Mouse (Mus musculus): ENCODE results near the gene Ankrd63. TPM values are rescaled to one million over a fixed set of nuclear protein-coding genes. Genes with fewer than 3 reads are reported as not detected.

Gene Ankrd63
- total and polyA plus RNA-seq, 3 experiments, result 0.08 to 0.53 TPM; not detected in 1

DNA sequence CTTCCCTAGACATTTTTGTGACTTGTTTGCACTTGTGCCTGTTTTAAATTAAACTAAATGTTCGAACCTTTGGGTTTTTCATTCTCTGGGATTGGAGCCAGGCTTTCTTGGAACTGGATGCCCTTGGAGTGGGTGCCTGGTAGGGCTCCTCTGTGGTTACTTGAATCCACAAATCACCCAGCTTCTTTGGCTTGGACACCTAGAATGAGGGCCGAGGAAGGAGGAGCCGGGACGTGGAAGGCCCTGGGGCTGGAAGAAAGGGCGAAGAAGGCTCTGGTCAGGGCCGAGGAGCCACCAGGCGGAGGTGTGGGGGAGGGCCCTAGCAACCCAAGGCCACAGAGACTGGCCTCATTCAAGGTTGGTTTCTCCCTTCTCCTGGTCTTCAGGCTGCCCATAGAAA is 5.8 kb downstream of the Ankrd63 start:
- no peak overlapping the region for H3K9ac ChIP-seq (ENCODE audit: control insufficient read depth, low read depth, low read length, poor library complexity, severe bottlenecking)
- H3K27ac ChIP-seq (ENCODE audit: control insufficient read depth, low read depth, low read length), result no peak overlapping the region
- TF ChIP-seq MYB (IDR thresholded peaks at IDR 0.05; ENCODE audit: low read depth, low read length), result no peak
- TF ChIP-seq MYC (IDR thresholded peaks at IDR 0.05; ENCODE audit: low read depth, low read length), result no peak
- no peak for TF ChIP-seq MAZ (IDR thresholded peaks at IDR 0.05; ENCODE audit: low read depth, low read length)
- no peak for TF ChIP-seq JUND (IDR thresholded peaks at IDR 0.05; ENCODE audit: low read depth, low read length)
- no peak for TF ChIP-seq NELFE (IDR thresholded peaks at IDR 0.05; ENCODE audit: low read depth, low read length)
- no peak for TF ChIP-seq CHD1 (IDR thresholded peaks at IDR 0.05; ENCODE audit: low read depth, low read length)
- no peak for TF ChIP-seq BHLHE40 (IDR thresholded peaks at IDR 0.05; ENCODE audit: borderline replicate concordance, low read depth, low read length)
- TF ChIP-seq HCFC1 (IDR thresholded peaks at IDR 0.05; ENCODE audit: low read depth, low read length), result no peak
- no peak for TF ChIP-seq RAD21 (IDR thresholded peaks at IDR 0.05; ENCODE audit: low read depth, low read length)
- TF ChIP-seq POLR2AphosphoS2 (IDR thresholded peaks at IDR 0.05; ENCODE audit: low read length), result no peak
- no peak for TF ChIP-seq GATA1 (IDR thresholded peaks at IDR 0.05; ENCODE audit: low read depth, low read length)
- TF ChIP-seq ZNF384 (IDR thresholded peaks at IDR 0.05; ENCODE audit: low read depth, low read length), result no peak
- TF ChIP-seq SMC3 (IDR thresholded peaks at IDR 0.05; ENCODE audit: low read depth, low read length), result no peak
- no peak for TF ChIP-seq MAX (IDR thresholded peaks at IDR 0.05; ENCODE audit: low read length)
- TF ChIP-seq KAT2A (conservative IDR thresholded peaks at IDR 0.05; ENCODE audit: low read depth, low read length), result no peak
- no peak for TF ChIP-seq ETS1 (IDR thresholded peaks at IDR 0.05; ENCODE audit: low read depth, low read length)
- no peak for TF ChIP-seq E2F4 (IDR thresholded peaks at IDR 0.05; ENCODE audit: borderline replicate concordance, low read depth, low read length)
- no peak for TF ChIP-seq TBP (IDR thresholded peaks at IDR 0.05; ENCODE audit: low read depth, low read length)
- H3K36me3 ChIP-seq (ENCODE audit: control insufficient read depth in 1 of 2, insufficient read depth in 2 of 2, low read length in 2 of 2), result peaks cover 0 to 2% of the 10 kb centered on the region in 2 experiments; a peak in 1 of 4 replicates
- H3K27me3 ChIP-seq (ENCODE audit: control insufficient read depth in 1 of 2, insufficient read depth in 2 of 2, low read length in 2 of 2), result peaks cover 0 to 5% of the 10 kb centered on the region in 2 experiments; a peak in 1 of 4 replicates
- DNase-seq (ENCODE audit: low read depth, low spot score), result no peak
- H3K4me1 ChIP-seq (ENCODE audit: control insufficient read depth in 1 of 2, insufficient read depth in 2 of 2, low read length in 2 of 2), result peaks cover 0 to 11% of the 10 kb centered on the region in 2 experiments; a peak in 2 of 4 replicates
- H3K4me3 ChIP-seq (ENCODE audit: control insufficient read depth in 1 of 2, insufficient read depth in 1 of 2, low read depth in 2 of 2, low read length in 2 of 2), result no peak overlapping the region
- H3K79me2 ChIP-seq (ENCODE audit: control insufficient read depth, insufficient read depth, low read length, poor library complexity), result no peaks in the 10 kb centered on the region
- H3K9me3 ChIP-seq (replicated peaks; ENCODE audit: insufficient read depth, low read length), result no peaks in the 10 kb centered on the region

DNA sequence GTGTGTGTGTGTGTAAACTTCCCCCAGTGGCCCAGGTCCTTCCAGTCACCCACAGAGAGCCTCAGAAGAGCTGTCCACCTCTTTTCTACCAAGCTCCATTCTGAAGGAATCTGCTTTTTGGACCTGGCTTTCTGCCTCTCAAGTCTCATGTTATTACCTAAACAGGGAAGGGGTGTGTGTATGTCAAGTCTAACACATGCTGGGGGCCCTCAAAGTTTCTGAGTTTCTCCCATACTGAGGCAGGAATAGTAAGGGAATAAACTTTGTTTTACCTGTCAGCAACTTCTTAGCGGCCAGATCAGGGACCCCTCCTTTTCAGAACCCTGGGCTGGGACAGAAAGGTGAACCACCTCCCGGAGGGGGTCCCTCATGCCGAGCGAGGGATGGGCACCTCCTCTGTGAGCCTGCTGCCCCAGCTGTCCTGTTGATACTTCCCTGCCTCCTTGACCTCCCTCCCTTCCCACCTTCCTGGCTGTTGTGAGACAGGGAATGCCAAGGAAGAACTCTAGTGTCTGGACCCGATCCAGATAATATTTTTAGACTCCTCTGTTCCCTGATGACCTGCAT is 6.4 kb downstream of the Ankrd63 start:
- no peaks in the 10 kb centered on the region for H3K79me2 ChIP-seq (ENCODE audit: control insufficient read depth, insufficient read depth, low read length, poor library complexity)
- no peak overlapping the region for H3K4me3 ChIP-seq (ENCODE audit: control insufficient read depth in 1 of 2, insufficient read depth in 1 of 2, low read depth in 2 of 2, low read length in 2 of 2)
- H3K36me3 ChIP-seq (ENCODE audit: control insufficient read depth in 1 of 2, insufficient read depth in 2 of 2, low read length in 2 of 2), result peaks cover 0 to 2% of the 10 kb centered on the region in 2 experiments; a peak in 1 of 4 replicates
- H3K4me1 ChIP-seq (ENCODE audit: control insufficient read depth in 1 of 2, insufficient read depth in 2 of 2, low read length in 2 of 2), result peaks cover 0 to 9% of the 10 kb centered on the region in 2 experiments; a peak in 1 of 4 replicates
- H3K9ac ChIP-seq (ENCODE audit: control insufficient read depth, low read depth, low read length, poor library complexity, severe bottlenecking), result no peak overlapping the region
- DNase-seq (ENCODE audit: low read depth, low spot score), result no peak
- TF ChIP-seq TBP (IDR thresholded peaks at IDR 0.05; ENCODE audit: low read depth, low read length), result no peak
- no peak for TF ChIP-seq NELFE (IDR thresholded peaks at IDR 0.05; ENCODE audit: low read depth, low read length)
- no peak for TF ChIP-seq CHD1 (IDR thresholded peaks at IDR 0.05; ENCODE audit: low read depth, low read length)
- no peak for TF ChIP-seq MAX (IDR thresholded peaks at IDR 0.05; ENCODE audit: low read length)
- no peak for TF ChIP-seq ZKSCAN1 (IDR thresholded peaks at IDR 0.05; ENCODE audit: low read depth, low read length)
- no peak for TF ChIP-seq SIN3A (IDR thresholded peaks at IDR 0.05; ENCODE audit: low read length)
- TF ChIP-seq MEF2A (IDR thresholded peaks at IDR 0.05; ENCODE audit: extremely low read depth, insufficient replicate concordance, low read depth, low read length, poor library complexity, severe bottlenecking), result no peak
- TF ChIP-seq CHD2 (IDR thresholded peaks at IDR 0.05; ENCODE audit: low read length), result no peak
- no peak for TF ChIP-seq EP300 (IDR thresholded peaks at IDR 0.05; ENCODE audit: low read depth in 1 of 2, low read length in 2 of 2)
- no peak for TF ChIP-seq POLR2AphosphoS2 (IDR thresholded peaks at IDR 0.05; ENCODE audit: low read length)
- TF ChIP-seq MYC (IDR thresholded peaks at IDR 0.05; ENCODE audit: low read depth, low read length), result no peak
- no peak for TF ChIP-seq ELF1 (IDR thresholded peaks at IDR 0.05; ENCODE audit: low read depth, low read length)
- TF ChIP-seq HCFC1 (IDR thresholded peaks at IDR 0.05; ENCODE audit: low read depth, low read length), result no peak
- no peak for TF ChIP-seq ETS1 (IDR thresholded peaks at IDR 0.05; ENCODE audit: low read depth, low read length)
- no peak for TF ChIP-seq TAL1 (IDR thresholded peaks at IDR 0.05; ENCODE audit: low read length)
- TF ChIP-seq ZC3H11A (IDR thresholded peaks at IDR 0.05; ENCODE audit: low read depth, low read length), result no peak
- no peak overlapping the region for H3K27ac ChIP-seq (ENCODE audit: control insufficient read depth, low read depth, low read length)
- no peaks in the 10 kb centered on the region for H3K9me3 ChIP-seq (replicated peaks; ENCODE audit: insufficient read depth, low read length)
- peaks cover 0 to 1% of the 10 kb centered on the region in 2 experiments; a peak in 1 of 4 replicates for H3K27me3 ChIP-seq (ENCODE audit: control insufficient read depth in 1 of 2, insufficient read depth in 2 of 2, low read length in 2 of 2)
